Mouse (Mus musculus): Measurements from ENCODE around the gene Eif2b3.
A peak's percentile ranks its signal among the peaks of the same experiment; 100 is the strongest.

Eif2b3 gene

DNA sequence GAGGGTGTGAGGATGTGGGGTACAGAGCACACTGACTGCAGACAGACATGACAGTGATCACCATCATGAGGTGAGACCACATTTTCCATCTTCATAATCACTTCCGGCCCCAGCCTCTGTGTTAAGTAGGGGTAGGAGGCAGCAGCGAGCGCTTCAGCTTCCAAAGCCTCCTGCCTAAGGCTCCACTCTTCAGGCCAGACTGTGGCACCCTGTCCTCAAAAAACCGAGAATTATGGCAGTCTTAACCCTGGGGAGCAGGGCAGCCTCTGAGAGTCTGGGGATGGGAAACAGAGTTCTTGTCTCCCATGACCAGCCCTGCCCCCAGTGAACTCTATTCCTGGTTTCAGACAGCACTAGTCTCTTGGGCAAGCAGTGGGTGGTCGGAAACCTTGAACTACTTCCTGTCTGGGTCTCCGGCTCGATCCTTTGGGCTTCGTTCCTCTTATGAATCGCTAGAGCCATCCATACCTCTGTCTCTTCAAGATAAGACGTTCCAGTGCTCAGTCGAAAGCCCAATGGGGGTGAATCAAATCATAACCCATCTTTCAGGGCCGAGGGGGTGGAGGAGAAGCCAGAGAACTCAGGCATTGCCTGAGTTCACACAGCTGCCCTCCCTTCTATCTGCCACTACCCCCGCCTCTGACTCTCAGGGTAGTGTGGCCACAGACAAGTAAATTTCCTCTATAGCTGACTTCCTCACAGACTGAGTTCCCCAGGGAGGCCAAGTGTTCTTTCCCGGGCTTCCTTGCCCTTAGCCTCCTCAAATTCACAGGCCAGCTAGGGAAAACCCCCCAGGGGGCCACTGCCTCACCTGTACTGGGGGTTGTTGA is 105.5 kb downstream of the Eif2b3 start:
- no peak for DNase-seq

DNA sequence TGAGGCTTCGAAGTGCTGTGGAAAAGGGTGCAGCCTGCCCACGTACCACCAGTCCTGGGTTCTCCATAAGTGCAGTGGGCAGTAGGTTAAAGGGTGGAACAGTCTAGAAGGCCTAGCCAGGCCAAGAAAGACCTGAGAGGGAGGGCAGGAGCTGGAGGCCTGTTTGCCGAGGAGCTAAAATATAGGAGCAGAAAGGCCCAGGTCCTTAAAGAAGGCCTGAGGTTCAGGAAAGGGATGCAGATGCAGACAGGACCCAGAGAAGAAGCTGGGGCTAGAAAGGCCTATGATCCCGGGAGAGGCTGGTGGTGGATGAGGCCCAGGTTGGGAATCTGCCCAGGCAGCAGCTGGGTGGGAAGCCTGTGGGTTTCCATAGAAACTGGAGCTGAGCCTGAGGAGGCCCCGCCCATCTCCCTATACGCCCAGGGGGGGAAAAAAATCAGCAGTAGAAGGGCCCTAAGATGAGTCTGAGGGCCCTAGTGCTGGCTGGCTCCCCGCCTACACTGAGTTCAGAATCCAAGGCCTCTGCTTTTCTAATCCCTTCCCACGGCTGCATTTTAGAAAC is 106.2 kb downstream of the Eif2b3 start, which contains the start of gene Btbd19:
Gene Btbd19 (minus strand): TSS at position 378 of the 562 bp plus-strand sequence.
- DNase-seq, result peak; percentile 74

DNA sequence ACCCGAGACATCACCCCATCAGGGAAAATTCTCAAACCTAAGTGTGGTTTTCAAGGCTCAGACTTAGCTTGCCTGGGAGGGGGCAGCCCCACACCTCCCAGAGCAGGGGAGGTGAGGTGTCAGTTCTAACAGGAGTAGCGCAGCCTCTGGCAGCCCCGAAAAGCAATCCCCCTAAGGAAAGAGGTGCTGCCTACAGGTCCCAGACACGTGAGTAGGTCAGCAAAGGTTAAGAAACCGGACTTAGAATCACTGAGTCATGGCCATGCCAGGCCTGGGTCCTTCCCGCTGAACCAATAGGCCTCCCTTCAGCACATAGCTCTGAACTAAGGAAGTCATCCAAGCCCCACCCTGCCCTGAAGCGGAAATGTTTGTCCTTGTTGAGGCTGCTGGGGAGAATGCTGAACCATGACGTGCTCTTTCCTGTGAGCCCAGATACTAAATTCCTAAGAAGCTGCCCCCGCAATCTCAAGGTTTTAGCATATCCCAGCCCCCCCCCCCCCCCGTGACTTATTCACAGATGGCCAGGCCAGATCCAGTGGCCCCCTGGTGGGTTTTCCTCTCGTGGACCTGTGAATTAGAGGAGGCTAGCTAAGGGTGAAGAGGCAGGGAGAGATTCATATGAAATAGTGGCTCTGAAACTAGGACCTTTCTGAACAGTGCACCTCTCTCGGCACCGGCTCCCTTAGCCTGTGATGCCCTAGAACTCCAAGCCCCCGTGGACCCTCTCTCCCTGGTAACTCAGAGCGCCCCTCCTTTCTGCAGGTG is 106.9 kb downstream of the Eif2b3 start:
- DNase-seq, result no peak

DNA sequence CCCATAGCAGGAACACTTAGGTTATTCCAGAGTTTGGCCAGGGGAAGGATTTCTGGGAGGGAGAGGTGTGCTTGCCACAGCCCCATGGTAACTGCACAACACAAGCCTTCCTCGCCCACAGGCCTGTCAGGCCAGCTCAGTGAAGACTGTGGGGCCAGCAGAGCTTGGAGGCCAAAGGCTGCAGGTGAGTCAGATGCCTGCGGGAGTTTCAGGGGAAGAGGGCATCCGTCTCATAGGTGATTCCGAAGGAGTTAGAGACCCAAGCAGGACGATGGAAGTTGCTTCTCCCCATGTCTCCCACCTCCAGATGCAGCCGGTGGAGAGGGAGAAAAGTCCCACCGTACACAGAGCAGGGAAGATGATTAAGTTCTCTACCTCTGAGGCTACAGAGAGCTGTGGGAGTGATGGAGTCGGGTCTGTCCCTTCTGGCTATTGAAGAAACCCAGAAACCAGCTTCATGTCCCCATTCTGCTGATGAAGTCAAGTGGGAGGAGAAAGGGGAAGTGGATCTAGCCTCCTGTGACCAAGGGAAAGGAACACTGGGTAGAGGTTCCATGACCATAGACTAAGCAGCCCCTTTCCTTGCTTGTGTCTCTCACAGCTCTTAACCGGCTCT is 107.6 kb downstream of the Eif2b3 start, which contains the start of gene Tctex1d4:
Gene Tctex1d4 (plus strand): TSS at position 120 of the 616 bp plus-strand sequence.
- DNase-seq, result no peak

DNA sequence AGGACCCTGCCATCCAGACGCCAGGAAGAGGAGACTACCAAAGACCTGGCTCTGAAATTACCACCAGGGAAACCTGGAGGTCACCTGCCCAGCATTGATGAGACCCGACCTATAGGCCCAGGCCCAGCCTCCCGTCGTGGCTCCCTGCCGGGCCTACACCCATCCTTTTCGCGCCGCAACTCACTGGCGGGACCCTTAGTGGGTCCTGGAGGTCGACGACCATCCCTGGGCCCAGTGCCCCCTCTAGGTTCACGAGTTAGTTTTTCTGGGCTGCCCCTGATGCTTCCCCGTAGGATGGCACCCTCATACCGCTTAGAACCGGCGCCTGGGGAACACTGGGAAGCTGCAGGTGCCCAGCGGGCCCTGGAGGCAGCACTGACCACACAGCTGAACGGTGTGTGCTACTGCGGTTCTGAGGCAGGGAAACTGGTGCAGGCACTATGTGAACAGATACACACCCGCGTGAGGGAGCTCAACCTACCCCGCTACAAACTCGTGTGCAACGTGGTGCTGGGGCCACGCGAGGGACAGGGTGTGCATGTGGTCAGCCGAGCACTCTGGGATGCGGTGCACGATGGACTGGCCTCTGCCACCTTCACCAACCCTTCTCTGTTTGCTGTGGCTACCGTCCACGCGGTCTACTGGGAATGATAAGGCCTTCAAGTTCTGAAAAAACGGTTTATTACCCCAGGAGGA is 108.9 kb downstream of the Eif2b3 start:
- no peak for DNase-seq

DNA sequence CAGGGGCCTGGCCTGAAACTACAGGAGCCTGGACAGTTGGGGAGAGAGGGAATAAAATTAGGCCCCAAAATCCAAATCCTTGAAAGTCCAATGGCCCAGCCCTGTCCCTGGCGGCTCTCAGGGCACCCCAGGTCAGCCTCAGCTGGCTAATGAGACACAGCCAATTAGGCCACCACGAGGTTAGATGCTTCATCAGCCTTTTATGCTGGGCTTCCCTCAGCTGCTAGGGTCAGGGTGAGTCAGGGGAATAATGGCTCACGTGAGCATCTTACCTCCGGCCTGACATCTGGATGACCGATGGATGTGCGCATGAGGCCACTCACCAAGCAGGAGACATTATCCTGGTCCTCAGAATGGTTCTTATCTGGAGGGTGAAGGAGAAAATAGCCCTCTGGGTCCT is 111.6 kb downstream of the Eif2b3 start:
- no peak for DNase-seq

DNA sequence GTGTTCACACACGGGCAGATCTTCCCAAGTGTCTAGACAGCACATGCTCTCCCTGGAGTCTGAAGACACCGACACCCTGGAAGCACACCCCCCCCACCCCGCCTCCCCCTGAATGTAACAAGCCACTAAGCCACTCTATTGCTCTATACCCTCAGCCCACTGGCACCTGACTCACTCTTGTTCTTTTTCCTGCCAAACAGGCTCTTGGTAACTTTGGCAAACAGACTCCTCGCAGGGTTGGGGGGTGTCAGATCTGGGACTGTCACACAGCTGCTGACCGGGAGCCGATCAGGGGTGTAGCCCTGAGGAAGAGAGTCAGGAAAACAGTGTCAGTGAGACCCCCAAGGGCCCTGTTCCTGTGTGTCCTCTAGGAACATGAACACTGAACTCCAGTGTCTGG is 112.0 kb downstream of the Eif2b3 start:
- no peak for DNase-seq

DNA sequence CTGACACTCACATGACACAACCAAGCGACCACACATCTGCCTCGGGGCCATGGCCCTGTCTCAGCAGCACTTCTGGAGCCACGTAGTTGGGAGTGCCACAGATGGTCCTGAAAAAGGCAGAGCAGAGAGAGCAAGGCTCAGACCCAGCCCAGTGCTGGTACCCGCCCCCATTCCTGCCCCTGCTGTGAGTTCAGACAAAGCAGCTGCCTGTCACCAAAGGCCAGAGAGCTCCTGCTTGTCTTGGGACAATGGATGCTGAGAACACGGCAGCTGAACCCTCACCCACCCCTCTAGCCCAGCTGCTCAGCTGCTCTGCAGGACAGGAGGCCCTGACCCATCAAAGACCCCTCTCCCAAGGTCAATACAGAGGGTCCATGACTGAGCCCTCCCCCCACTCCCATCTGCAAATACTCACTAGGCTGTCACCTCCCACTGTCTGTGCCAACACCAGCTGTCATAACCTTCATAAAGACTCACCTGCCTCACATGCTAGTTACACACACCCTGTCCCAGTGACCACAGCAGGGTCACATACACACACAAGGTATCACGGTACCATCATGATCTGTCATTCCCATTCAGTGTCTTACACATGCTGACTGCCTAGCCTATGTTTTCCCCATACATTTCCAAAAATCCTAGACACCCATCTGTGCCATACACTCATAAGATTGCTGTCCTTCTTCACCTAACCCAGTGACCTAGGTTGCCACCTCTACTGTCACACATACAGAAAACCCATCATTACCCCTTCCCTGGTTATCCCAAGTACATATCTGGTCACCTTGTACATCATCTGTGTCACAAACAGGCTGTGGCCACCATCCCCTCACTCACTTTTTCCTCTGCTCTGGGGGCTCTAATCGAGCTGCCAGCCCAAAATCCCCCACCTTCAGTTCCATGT is 112.9 kb downstream of the Eif2b3 start:
- DNase-seq, result no peak

DNA sequence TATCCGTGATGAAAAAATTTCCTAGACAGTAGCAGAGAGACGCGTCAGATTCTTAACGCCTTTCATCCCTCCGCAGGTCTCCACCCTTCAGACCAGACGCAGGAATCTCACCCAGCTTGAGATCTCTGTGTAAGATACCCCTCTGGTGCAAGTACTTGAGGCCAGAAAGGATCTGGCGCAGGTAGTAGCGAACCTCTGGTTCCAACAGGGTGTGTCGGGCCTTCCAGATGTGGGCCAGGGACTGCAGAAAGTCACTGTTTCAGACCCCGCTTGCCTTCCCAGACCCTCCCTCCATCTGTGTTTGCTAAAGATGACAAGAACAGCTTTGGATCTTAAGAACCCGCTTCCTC is 113.6 kb downstream of the Eif2b3 start:
- no peak for DNase-seq

DNA sequence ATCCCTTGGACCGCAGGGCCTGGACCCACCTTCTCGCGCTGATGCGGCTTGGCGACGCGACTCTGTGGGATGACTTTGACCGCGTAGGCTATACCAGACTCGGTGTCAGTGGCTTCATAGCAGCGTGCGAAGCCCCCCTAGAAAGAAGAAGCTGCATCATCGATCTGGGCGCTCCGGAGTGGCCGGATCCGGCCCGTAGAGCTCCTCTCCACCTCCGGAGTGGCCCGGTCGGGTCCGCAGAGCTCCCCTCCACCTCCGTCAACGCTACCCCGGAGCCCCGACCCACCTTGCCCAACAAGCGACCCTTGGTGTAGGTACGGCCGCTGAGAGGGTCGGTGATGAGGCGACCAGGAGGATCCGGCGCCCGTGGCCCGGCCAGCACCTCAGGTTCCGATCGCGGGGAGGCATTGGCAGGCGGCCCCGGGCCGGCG is 114.2 kb downstream of the Eif2b3 start:
- DNase-seq, result no peak

DNA sequence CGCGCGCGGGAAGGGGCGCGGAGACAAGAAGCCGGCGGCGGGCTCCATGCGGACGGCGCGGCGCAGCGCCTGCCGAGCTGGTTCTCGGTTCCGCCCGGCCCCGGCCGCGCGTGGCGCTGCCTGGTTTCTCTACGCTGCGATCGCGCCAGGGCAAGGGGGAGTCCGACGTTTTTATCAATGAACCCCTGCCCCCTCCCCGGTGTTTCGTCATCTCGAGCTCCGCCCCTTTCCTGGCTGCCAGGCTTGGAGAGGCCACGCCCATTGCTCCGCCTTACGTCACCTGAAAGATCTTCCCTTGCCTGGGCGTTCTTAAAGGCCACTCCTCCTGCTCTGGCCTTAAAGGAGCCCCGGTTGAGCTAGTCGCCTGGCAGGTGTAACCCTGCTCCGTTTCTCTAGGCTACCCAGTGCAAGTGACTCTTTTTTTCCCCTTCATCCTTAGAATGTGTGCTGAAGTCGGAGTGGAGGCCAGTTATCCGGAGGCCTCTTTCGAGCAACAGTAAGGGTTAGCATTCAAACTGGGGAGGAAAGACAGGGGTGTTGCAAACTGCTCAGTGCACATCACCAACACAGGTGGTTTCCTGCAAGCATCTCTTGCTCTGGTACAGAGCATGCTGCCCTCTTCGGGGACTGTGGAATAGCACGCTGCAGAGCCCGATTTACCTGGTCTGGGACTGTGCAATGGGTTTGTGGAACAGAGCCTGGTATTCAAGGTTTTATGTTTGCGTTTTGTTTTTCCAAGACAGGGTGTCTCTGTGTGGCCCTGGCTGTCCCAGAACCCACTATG is 114.8 kb downstream of the Eif2b3 start, which contains the start of gene Plk3:
Gene Plk3 (minus strand): TSS at position 147 of the 784 bp plus-strand sequence.
- DNase-seq, result peak; percentile 94

DNA sequence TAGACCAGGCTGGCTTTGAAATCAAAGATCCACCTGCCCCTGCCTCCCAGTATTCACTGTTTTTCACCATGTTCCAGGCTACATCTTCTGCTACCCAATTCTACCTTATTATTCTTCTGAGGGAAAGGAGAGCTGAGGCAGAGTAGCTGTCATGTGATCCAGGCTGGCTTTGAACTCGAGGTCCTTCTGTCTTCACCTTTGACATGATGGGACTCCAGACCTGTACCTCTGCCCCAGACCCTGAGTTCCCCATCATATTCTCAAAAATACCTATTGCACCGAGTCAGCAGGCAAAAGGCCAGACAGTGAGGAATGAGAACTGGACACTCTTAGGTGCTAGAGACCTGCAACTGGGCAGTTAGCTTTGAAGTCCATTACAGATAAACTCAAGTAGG is 115.4 kb downstream of the Eif2b3 start:
- DNase-seq, result no peak

DNA sequence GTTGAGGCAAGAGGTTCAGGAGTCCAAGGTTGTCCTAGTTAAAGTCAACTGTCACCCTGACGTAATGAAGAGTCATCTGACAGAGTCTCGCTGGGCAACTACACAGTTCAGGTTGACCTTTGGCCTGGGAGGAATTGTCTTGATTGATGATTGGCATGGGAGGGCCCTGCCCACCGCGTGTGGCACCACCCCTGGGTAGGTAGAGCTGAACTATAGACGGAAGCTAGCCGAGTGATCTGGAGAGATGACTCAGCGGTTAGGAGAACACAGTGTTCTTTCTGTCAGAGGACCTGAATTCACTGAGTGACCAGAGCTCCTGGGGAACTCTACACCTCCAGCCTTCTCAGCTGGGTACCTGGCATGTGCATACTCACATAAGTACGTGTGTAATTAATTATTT is 116.8 kb downstream of the Eif2b3 start:
- no peak for DNase-seq

All from right cerebral cortex, postnatal 4 days (tissue).